Mouse (Mus musculus): ENCODE data around the gene Siah1a.

DNA sequence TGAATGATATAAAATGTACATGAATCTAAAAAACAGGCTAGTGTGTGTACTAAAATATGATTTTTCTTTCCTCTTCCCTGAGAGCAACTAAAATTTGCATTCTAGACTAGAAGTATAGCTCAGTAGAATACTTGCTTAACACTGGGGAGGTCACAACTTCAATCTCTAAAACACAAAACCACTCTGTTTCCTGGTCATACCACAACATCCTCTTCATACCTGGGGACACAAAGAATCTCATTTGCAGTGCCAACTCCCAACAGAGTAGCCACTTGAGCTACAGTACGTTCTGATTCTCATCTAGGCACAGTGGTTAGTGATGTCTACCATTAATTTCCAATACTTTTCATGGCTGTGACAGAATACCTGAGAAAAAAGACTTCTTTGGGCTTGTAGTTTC is 26.4 kb downstream of the Siah1a start:
- no peak for TF ChIP-seq POLR2A (IDR thresholded peaks at IDR 0.05; ENCODE audit: control insufficient read depth, extremely low read depth, insufficient read depth, low read length, poor library complexity)
- TF ChIP-seq CTCF (IDR thresholded peaks at IDR 0.05; ENCODE audit: borderline replicate concordance, control insufficient read depth, extremely low read depth, insufficient read depth, low read length, poor library complexity): no peak
